Mouse (Mus musculus) forebrain, postnatal 0 days (tissue): Measurements from ENCODE around the gene Insig1. TPM values are rescaled to one million over a fixed set of nuclear protein-coding genes. Genes with fewer than 3 reads are reported as not detected.
A peak's percentile ranks its signal among the peaks of the same experiment; 100 is the strongest.

Experiments
- ATAC-seq: fragments of 200-750 bp; cut with Nextera tagmentation; 2 replicates; pipeline ENCODE4 v1.8.0; 2017; ENCODE audit warnings: mild to moderate bottlenecking, moderate library complexity
- DNase-seq: peaks from one replicate; pipeline ENCODE4 v3.0.0-alpha.2; 2015
- H3K27ac ChIP-seq: fragments of 300-500 bp; sonication (generic); 2 replicates; pipeline ENCODE4 v1.5.1; 2014; ENCODE audit warnings: low read depth, mild to moderate bottlenecking, antibody characterized with exemption, low read length, moderate library complexity, mixed read lengths
- H3K27me3 ChIP-seq: fragments of 300-500 bp; sonication (generic); 2 replicates; pipeline ENCODE4 v1.6.1; 2014; ENCODE audit warnings: mild to moderate bottlenecking, low read length, mixed read lengths; ENCODE audit not compliant: insufficient read depth
- H3K36me3 ChIP-seq: fragments of 300-500 bp; sonication (generic); 2 replicates; pipeline ENCODE4 v1.6.1; 2014; ENCODE audit warnings: mild to moderate bottlenecking, moderate library complexity; ENCODE audit not compliant: insufficient read depth
- H3K4me1 ChIP-seq: fragments of 300-500 bp; sonication (generic); 2 replicates; pipeline ENCODE4 v1.6.1; 2014; ENCODE audit warnings: antibody characterized with exemption; ENCODE audit not compliant: insufficient read depth
- H3K4me2 ChIP-seq: fragments of 300-500 bp; sonication (generic); 2 replicates; pipeline ENCODE4 v1.6.1; 2014; ENCODE audit warnings: low read depth, mild to moderate bottlenecking, moderate library complexity
- H3K4me3 ChIP-seq: fragments of 300-500 bp; sonication (generic); 2 replicates; pipeline ENCODE4 v1.5.1; 2014; ENCODE audit warnings: low read depth, low read length, mixed read lengths
- H3K9ac ChIP-seq: fragments of 300-500 bp; sonication (generic); 2 replicates; pipeline ENCODE4 v1.6.1; 2014; ENCODE audit warnings: mild to moderate bottlenecking
- H3K9me3 ChIP-seq: fragments of 300-500 bp; sonication (generic); 2 replicates; pipeline ENCODE4 v1.6.1; 2016; ENCODE audit warnings: low read length
- CTCF ChIP-seq: sonication (generic); IDR thresholded peaks from 2 replicates; pipeline ENCODE4 v1.5.1; 2016; ENCODE audit warnings: antibody characterized with exemption, control low read depth, low read depth
- WGBS: fragments of 180-500 bp; shearing (Covaris S2); extraction: QIAGEN DNeasy Blood & Tissue Kit; methylation state at CpG from one replicate; pipeline ENCODE4 v1.1.7; 2014; 5-methylcytosine and 5-hydroxymethylcytosine counted together
- polyA plus RNA-seq: library from polyadenylated mRNA; unstranded; fragments of >200 nt; fragmentation: Nextera tagmentation; extraction: Ambion mirVana; gene quantifications from 2 replicates; pipeline ENCODE4 v1.2.1, GENCODE M21; 2015
- total RNA-seq: library from RNA; depleted of rRNA; stranded (reverse); fragments of >200 nt; gene quantifications from 2 replicates; pipeline ENCODE4 v1.2.3, GENCODE M21; 2014; rRNA removed

Gene Insig1
- total RNA-seq, result 127 and 140 TPM in 2 replicates
- 100 and 101 TPM in 2 replicates for polyA plus RNA-seq

- H3K27ac ChIP-seq, result peak within 1 kb of the TSS; percentile 93
- peaks cover 20% of the 10 kb centered on the region for H3K4me1 ChIP-seq
- no peaks in the 10 kb centered on the region for H3K9me3 ChIP-seq
- no peak for TF ChIP-seq CTCF
- ATAC-seq (peak; percentile 92), DNase-seq (peak; percentile 99)
- no peaks in the 10 kb centered on the region for H3K27me3 ChIP-seq
- H3K4me3 ChIP-seq, result peak within 1 kb of the TSS; percentile 83
- peaks cover 24% of the 10 kb centered on the region for H3K36me3 ChIP-seq
- peak within 1 kb of the TSS; percentile 88 for H3K9ac ChIP-seq
- 2% methylated on average over 64 of the region's 64 CpGs for WGBS
- H3K4me2 ChIP-seq, result peak within 1 kb of the TSS; percentile 74
These were observed at the start of gene Insig1 for GRCm38 (mm10) chr5:28070828-28071455. Gene Insig1, plus strand, starts transcription at chr5:28071363.

- Histone ChIP-seq H3K4me3 (no peak overlapping the region), H3K4me2 (no peak overlapping the region), H3K27me3 (no peaks in the 10 kb centered on the region), H3K9ac (no peak overlapping the region), H3K9me3 (no peaks in the 10 kb centered on the region), H3K36me3 (no peaks in the 10 kb centered on the region), H3K4me1 (no peaks in the 10 kb centered on the region), H3K27ac (no peak overlapping the region)
- ATAC-seq (no peak), DNase-seq (no peak)
- WGBS, result 43% methylated on average over 2 of the region's 2 CpGs
- no peak for TF ChIP-seq CTCF
These were observed 47.7 kb upstream of the Insig1 start for GRCm38 (mm10) chr5:28023452-28023851.

- whole genome bisulfite sequencing, result 78% methylated on average over 3 of the region's 3 CpGs
- ATAC-seq, result no peak
- Histone ChIP-seq H3K27me3 (no peaks in the 10 kb centered on the region), H3K27ac (no peak overlapping the region), H3K4me2 (no peak overlapping the region), H3K9me3 (no peaks in the 10 kb centered on the region), H3K36me3 (no peaks in the 10 kb centered on the region), H3K9ac (no peak overlapping the region), H3K4me3 (no peak overlapping the region), H3K4me1 (no peaks in the 10 kb centered on the region)
- no peak for DNase-seq
- TF ChIP-seq CTCF, result no peak
These were observed 39.5 kb upstream of the Insig1 start for GRCm38 (mm10) chr5:28031577-28032236.

- DNase-seq, result no peak
- Histone ChIP-seq H3K36me3 (no peaks in the 10 kb centered on the region), H3K9ac (no peak overlapping the region), H3K9me3 (no peaks in the 10 kb centered on the region), H3K4me3 (no peak overlapping the region), H3K27me3 (no peaks in the 10 kb centered on the region), H3K4me1 (no peaks in the 10 kb centered on the region), H3K4me2 (no peak overlapping the region), H3K27ac (no peak overlapping the region)
- TF ChIP-seq CTCF, result no peak
- WGBS, result 89% methylated on average over 10 of the region's 10 CpGs
- ATAC-seq, result no peak
These were observed 38.3 kb upstream of the Insig1 start for GRCm38 (mm10) chr5:28032866-28033265.

GRCm38 (mm10) chr5:28033281-28033680, 37.9 kb upstream of the Insig1 start:
- Histone ChIP-seq H3K9me3 (no peaks in the 10 kb centered on the region), H3K36me3 (no peaks in the 10 kb centered on the region), H3K9ac (no peak overlapping the region), H3K4me1 (no peaks in the 10 kb centered on the region), H3K27ac (no peak overlapping the region), H3K4me3 (no peak overlapping the region), H3K4me2 (no peak overlapping the region), H3K27me3 (no peaks in the 10 kb centered on the region)
- no peak for ATAC-seq
- no peak for TF ChIP-seq CTCF
- 91% methylated on average over 5 of the region's 5 CpGs for WGBS
- DNase-seq, result no peak

GRCm38 (mm10) chr5:28033826-28034225, 37.3 kb upstream of the Insig1 start:
- H3K9me3 ChIP-seq, result no peaks in the 10 kb centered on the region
- H3K4me1 ChIP-seq, result no peaks in the 10 kb centered on the region
- no peaks in the 10 kb centered on the region for H3K36me3 ChIP-seq
- no peak overlapping the region for H3K4me2 ChIP-seq
- 94% methylated on average over 5 of the region's 5 CpGs for WGBS
- no peak overlapping the region for H3K27ac ChIP-seq
- ATAC-seq (no peak), DNase-seq (no peak)
- no peak overlapping the region for H3K9ac ChIP-seq
- H3K4me3 ChIP-seq, result no peak overlapping the region
- H3K27me3 ChIP-seq, result no peaks in the 10 kb centered on the region
- TF ChIP-seq CTCF, result no peak

GRCm38 (mm10) chr5:28036011-28036410, 35.2 kb upstream of the Insig1 start:
- Histone ChIP-seq H3K4me2 (no peak overlapping the region), H3K9ac (no peak overlapping the region), H3K27ac (no peak overlapping the region), H3K4me3 (no peak overlapping the region), H3K36me3 (no peaks in the 10 kb centered on the region), H3K27me3 (no peaks in the 10 kb centered on the region), H3K4me1 (no peaks in the 10 kb centered on the region), H3K9me3 (no peaks in the 10 kb centered on the region)
- ATAC-seq, result no peak
- no peak for DNase-seq
- WGBS, result 79% methylated on average over 1 of the region's 1 CpGs
- TF ChIP-seq CTCF, result no peak
